Mouse (Mus musculus) kidney, embryonic 15.5 days (tissue): ENCODE results near the gene Castor1. TPM values are rescaled to one million over a fixed set of nuclear protein-coding genes. Genes with fewer than 3 reads are reported as not detected.

Experiments used
- ATAC-seq: fragments of 200-750 bp; cut with Nextera tagmentation; replicated peaks from 2 replicates; pipeline ENCODE4 v1.8.0; 2017; ENCODE audit warnings: moderate TSS enrichment; ENCODE audit not compliant: low FRiP score
- H3K27ac ChIP-seq: fragments of 300-500 bp; sonication (generic); 2 replicates; pipeline ENCODE4 v1.5.1; 2015; ENCODE audit warnings: mild to moderate bottlenecking, inconsistent platforms
- H3K27me3 ChIP-seq: fragments of 300-500 bp; sonication (generic); 2 replicates; pipeline ENCODE4 v1.6.1; 2015; ENCODE audit warnings: inconsistent platforms
- H3K36me3 ChIP-seq: fragments of 300-500 bp; sonication (generic); 2 replicates; pipeline ENCODE4 v1.6.1; 2015; ENCODE audit warnings: inconsistent platforms
- H3K4me1 ChIP-seq: fragments of 300-500 bp; sonication (generic); 2 replicates; pipeline ENCODE4 v1.6.1; 2015; ENCODE audit warnings: inconsistent platforms
- H3K4me2 ChIP-seq: fragments of 300-500 bp; sonication (generic); 2 replicates; pipeline ENCODE4 v1.6.1; 2015; ENCODE audit warnings: moderate library complexity, mild to moderate bottlenecking, inconsistent platforms
- H3K4me3 ChIP-seq: fragments of 300-500 bp; sonication (generic); replicated peaks from 2 replicates; pipeline ENCODE4 v1.5.1; 2015; ENCODE audit warnings: mild to moderate bottlenecking, inconsistent platforms
- H3K9ac ChIP-seq: fragments of 300-500 bp; sonication (generic); 2 replicates; pipeline ENCODE4 v1.6.1; 2015; ENCODE audit warnings: mild to moderate bottlenecking, inconsistent platforms
- H3K9me3 ChIP-seq: fragments of 300-500 bp; sonication (generic); replicated peaks from 2 replicates; pipeline ENCODE4 v1.6.1; 2016; ENCODE audit warnings: inconsistent platforms
- WGBS: fragments of 180-500 bp; shearing (Covaris S2); methylation state at CpG from one replicate; pipeline ENCODE4 v1.1.7; 2015; ENCODE audit warnings: mixed read lengths; 5-methylcytosine and 5-hydroxymethylcytosine counted together
- polyA plus RNA-seq: library from polyadenylated mRNA; unstranded; fragments of >200 nt; fragmentation: Nextera tagmentation; extraction: Ambion mirVana; gene quantifications from 2 replicates; pipeline ENCODE4 v1.2.1, GENCODE M21; 2015

Castor1 gene
- polyA plus RNA-seq, 1 experiment from 2014 or later = 6.5 TPM

DNA sequence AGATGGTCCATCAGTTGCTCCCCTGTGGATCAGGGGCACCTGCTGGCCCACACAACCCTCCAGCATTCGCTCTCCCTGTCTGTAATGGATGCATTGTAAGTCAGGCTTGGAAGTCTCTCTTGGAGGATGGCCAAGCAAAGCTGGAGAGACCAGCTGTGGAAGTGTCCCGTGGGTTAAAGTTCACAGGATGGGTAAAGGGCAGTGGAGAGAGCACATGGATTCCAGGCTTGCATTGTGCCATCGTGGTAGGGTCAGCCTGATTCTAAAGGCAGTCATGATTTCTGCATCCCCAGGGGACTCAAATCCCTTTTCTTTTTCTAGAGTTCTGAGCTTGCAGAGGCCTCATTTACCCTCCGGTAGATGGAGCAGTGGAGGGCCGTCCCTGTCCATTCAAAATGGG, 39.7 kb downstream of the Castor1 start:
- 52% methylated on average over 5 of the region's 5 CpGs for WGBS
- Histone ChIP-seq H3K27me3 (0 out of 2 replicates have a peak, but pooled peaks cover 3% of the 10 kb centered on the region), H3K4me1 (peaks cover 37% of the 10 kb centered on the region)

GRCm38 (mm10) chr11:4258657-4259082, 40.6 kb downstream of the Castor1 start:
- Histone ChIP-seq H3K9ac (no peak overlapping the region), H3K36me3 (no peaks in the 10 kb centered on the region), H3K4me2 (peak overlapping the region; percentile 56), H3K4me3 (peak overlapping the region; percentile 24), H3K4me1 (peaks cover 46% of the 10 kb centered on the region), H3K27me3 (0 out of 2 replicates have a peak, but pooled peaks cover 3% of the 10 kb centered on the region), H3K27ac (no peak overlapping the region), H3K9me3 (no peaks in the 10 kb centered on the region)
- under 1% methylated on average over 7 of the region's 7 CpGs for WGBS
- ATAC-seq = peak; percentile 63

More for the DNA sequence above, 39.7 kb downstream of the Castor1 start:
- ATAC-seq = no peak
- H3K27ac ChIP-seq = no peak overlapping the region
- H3K4me2 ChIP-seq = no peak overlapping the region
- H3K9me3 ChIP-seq = no peaks in the 10 kb centered on the region
- no peaks in the 10 kb centered on the region for H3K36me3 ChIP-seq
- H3K4me3 ChIP-seq = no peak overlapping the region
- no peak overlapping the region for H3K9ac ChIP-seq

DNA sequence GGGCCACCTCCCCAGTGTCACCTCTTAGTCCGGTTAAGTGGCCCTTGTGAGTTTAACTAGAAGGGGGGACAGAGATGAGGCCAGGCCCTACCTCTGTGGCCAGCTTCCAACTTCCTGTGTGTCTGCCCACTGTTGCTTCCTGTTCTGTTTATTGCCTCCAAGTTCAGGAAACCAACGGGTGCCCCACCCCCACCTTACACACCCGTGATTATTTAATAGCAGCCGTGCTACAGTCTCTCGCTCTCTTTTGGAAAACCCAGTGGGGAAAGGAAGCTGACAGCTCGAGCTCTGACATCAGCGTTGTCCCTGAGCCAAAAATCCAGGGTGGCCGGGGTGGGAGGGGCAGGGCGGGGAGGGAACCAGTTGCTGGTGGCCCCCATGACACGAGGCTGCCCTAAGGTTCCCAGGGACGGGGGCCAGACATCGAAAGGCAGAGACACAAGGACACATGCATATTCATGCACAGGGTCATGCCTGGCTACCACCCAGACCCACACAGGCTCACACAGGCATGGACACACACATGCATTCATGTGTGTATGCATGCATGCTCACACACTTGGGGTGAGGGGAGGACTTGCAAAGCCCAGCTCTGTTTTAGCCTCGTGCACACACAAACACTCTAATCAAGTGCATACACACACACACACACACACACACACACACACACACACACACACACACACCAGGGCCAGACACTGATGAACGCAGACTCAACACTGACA, 42.6 kb downstream of the Castor1 start:
- H3K4me1 ChIP-seq = peaks cover 60% of the 10 kb centered on the region
- WGBS = 27% methylated on average over 14 of the region's 14 CpGs
- H3K9me3 ChIP-seq = no peaks in the 10 kb centered on the region
- ATAC-seq = no peak
- H3K4me2 ChIP-seq = peak overlapping the region; percentile 31
- peaks cover 15% of the 10 kb centered on the region for H3K27me3 ChIP-seq
- peak overlapping the region; percentile 32; the same call in 1 of the 2 replicates for H3K27ac ChIP-seq
- no peak overlapping the region for H3K4me3 ChIP-seq
- peak overlapping the region; percentile 17; the same call in 1 of the 2 replicates for H3K9ac ChIP-seq
- no peaks in the 10 kb centered on the region for H3K36me3 ChIP-seq

DNA sequence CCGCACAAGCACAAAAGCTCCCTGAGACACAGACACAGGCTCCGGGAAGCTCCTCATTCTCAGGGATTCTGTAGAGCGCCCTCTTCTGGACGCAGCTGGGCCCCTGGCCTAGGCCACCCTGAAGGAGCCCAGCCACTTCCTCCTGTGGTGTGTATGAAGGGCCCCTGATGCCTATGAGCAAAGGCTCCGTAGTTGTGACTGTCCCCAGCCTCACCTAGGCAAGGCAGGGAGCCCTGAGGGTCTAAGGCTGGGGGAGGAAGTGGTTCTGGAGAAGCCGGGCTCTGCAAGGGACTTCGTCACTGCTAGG, 43.1 kb downstream of the Castor1 start:
- H3K27ac ChIP-seq = 0 out of 2 replicates have a peak overlapping the region, but pooled peaks have one; percentile 32
- H3K36me3 ChIP-seq = no peaks in the 10 kb centered on the region
- peaks cover 18% of the 10 kb centered on the region for H3K27me3 ChIP-seq
- no peak for ATAC-seq
- H3K9ac ChIP-seq = no peak overlapping the region
- H3K9me3 ChIP-seq = no peaks in the 10 kb centered on the region
- no peak overlapping the region for H3K4me2 ChIP-seq
- no peak overlapping the region for H3K4me3 ChIP-seq
- H3K4me1 ChIP-seq = peaks cover 65% of the 10 kb centered on the region
- 50% methylated on average over 7 of the region's 7 CpGs for WGBS

DNA sequence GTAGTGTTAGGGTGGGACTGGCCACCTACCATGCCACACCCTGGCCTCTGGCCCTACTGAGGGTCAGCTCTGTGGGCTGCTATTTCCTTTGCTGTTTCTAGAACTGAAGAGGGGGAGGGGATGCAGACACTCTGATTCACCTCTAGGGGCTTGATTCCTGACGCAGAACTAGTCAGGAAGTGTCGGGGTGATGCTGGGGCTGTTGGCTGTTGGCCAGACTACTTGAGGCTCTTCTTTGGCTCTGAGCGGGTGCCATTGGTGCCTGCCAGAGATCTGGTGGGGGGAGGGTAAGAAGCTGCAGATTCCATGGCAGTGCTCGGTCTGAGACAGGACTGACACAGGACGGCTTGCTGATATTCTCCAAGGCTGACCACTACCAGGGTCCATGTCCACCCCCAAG, 43.9 kb downstream of the Castor1 start:
- H3K36me3 ChIP-seq = no peaks in the 10 kb centered on the region
- no peak for ATAC-seq
- H3K4me2 ChIP-seq = no peak overlapping the region
- no peak overlapping the region for H3K4me3 ChIP-seq
- H3K27me3 ChIP-seq = peaks cover 24% of the 10 kb centered on the region
- H3K27ac ChIP-seq = no peak overlapping the region
- peaks cover 71% of the 10 kb centered on the region for H3K4me1 ChIP-seq
- WGBS = 34% methylated on average over 5 of the region's 5 CpGs
- H3K9ac ChIP-seq = no peak overlapping the region
- H3K9me3 ChIP-seq = no peaks in the 10 kb centered on the region

DNA sequence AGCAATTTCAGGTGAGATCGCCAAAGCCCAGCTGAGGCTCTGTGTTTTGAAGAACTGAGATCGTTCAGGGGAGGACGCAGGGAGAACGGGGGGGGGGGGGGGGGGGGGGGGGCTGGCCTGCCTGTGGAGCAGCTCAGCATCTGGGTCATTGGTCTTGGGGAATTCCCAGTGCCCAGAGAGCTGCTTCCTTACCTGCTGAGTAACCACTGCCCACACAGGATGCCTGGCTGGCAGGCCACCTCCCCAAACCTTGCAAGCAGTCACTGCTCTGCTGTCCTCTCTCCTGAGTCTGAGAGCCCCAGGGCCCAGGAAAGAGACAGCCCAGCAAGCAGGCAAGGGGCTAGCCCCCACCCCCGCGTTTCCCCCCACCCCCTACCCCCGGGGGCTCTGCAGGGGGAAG, 44.8 kb downstream of the Castor1 start:
- Histone ChIP-seq H3K9ac (no peak overlapping the region), H3K27me3 (peaks cover 33% of the 10 kb centered on the region), H3K27ac (0 out of 2 replicates have a peak overlapping the region, but pooled peaks have one; percentile 48), H3K4me3 (no peak overlapping the region), H3K9me3 (no peaks in the 10 kb centered on the region), H3K36me3 (no peaks in the 10 kb centered on the region), H3K4me2 (no peak overlapping the region), H3K4me1 (peaks cover 76% of the 10 kb centered on the region)
- 17% methylated on average over 7 of the region's 7 CpGs for WGBS
- ATAC-seq = no peak

DNA sequence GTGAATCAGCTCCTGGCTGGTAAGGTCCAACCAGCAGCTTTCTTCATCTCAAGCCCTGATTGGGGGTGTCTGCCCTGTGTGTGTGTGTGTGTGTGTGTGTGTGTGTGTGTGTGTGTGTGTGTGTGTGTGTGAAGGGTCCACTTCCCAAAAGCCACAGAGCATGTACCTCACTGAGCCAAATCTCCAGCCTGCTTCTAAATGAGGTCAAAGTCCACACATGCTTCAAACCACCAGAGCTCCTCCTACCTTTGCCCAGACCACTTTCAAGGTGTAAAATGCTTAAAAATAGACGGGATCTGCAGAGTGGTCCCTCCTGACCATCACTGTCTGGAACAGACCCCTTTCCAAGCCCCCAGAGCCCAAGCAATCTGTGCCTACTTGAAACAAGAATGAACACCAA, 45.3 kb downstream of the Castor1 start:
- 32% methylated on average over 1 of the region's 1 CpGs for WGBS
- no peaks in the 10 kb centered on the region for H3K36me3 ChIP-seq
- 0 out of 2 replicates have a peak overlapping the region, but pooled peaks have one; percentile 48 for H3K27ac ChIP-seq
- no peak for ATAC-seq
- H3K9me3 ChIP-seq = no peaks in the 10 kb centered on the region
- peaks cover 38% of the 10 kb centered on the region for H3K27me3 ChIP-seq
- H3K4me2 ChIP-seq = no peak overlapping the region
- H3K4me1 ChIP-seq = peaks cover 76% of the 10 kb centered on the region
- H3K9ac ChIP-seq = no peak overlapping the region
- H3K4me3 ChIP-seq = no peak overlapping the region

DNA sequence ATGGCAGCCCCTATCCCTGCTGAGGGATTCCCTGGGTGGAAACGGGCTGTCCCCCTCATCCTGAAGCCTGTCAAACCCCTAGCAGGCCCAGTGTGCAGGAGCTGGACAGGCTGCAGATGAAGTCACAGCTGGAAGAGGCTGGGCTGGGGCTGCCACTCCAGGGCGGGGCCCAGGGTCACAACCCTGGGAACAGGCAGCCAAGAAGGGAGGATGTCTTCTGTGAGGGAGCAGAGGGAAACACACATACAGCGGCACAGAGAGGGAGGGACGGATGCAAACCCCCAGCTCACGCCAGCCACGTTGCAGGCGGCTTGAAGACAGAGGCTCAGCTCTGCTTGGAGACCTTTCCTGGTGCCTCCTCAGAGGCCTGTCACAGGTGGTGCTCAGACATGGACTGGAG, 46.0 kb downstream of the Castor1 start:
- peaks cover 69% of the 10 kb centered on the region for H3K4me1 ChIP-seq
- no peak overlapping the region for H3K4me2 ChIP-seq
- 45% methylated on average over 7 of the region's 7 CpGs for WGBS
- no peak overlapping the region for H3K4me3 ChIP-seq
- no peak overlapping the region for H3K27ac ChIP-seq
- no peaks in the 10 kb centered on the region for H3K36me3 ChIP-seq
- peaks cover 45% of the 10 kb centered on the region for H3K27me3 ChIP-seq
- H3K9me3 ChIP-seq = no peaks in the 10 kb centered on the region
- no peak overlapping the region for H3K9ac ChIP-seq
- no peak for ATAC-seq

GRCm38 (mm10) chr11:4266271-4267201, 48.5 kb downstream of the Castor1 start:
- Histone ChIP-seq H3K36me3 (no peaks in the 10 kb centered on the region), H3K4me3 (peak overlapping the region; percentile 59), H3K4me2 (peak overlapping the region; percentile 92), H3K9ac (peak overlapping the region; percentile 61), H3K27ac (no peak overlapping the region), H3K4me1 (peaks cover 57% of the 10 kb centered on the region), H3K27me3 (peaks cover 51% of the 10 kb centered on the region), H3K9me3 (no peaks in the 10 kb centered on the region)
- ATAC-seq = peak; percentile 63; the same call in 1 of the 2 replicates
- WGBS = under 1% methylated on average over 61 of the region's 61 CpGs

GRCm38 (mm10) chr11:4267202-4267578, 49.2 kb downstream of the Castor1 start:
- peaks cover 50% of the 10 kb centered on the region for H3K4me1 ChIP-seq
- no peak overlapping the region for H3K9ac ChIP-seq
- WGBS = 2% methylated on average over 13 of the region's 13 CpGs
- peaks cover 51% of the 10 kb centered on the region for H3K27me3 ChIP-seq
- no peak for ATAC-seq
- no peaks in the 10 kb centered on the region for H3K9me3 ChIP-seq
- H3K27ac ChIP-seq = no peak overlapping the region
- no peaks in the 10 kb centered on the region for H3K36me3 ChIP-seq
- peak overlapping the region; percentile 59 for H3K4me3 ChIP-seq
- peak overlapping the region; percentile 92 for H3K4me2 ChIP-seq

DNA sequence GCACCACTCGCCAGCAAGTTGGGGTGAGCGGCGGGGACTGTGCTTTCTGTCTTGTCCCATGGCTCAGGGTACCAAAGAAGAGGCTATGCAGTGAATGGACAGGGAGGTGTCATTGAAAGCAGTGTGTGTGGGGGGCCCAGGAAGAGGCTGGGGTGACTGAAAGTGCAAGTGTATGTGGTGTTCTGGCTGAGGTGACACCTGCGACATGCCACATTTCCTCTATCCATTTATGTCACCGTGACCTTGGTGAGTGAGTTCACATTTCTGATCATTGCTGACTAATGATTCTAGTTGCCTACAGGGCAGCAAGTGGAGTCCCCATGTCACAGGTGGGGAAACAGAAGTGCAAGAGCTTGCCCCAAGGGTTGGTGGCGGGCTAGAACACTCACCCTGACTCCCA, 50.5 kb downstream of the Castor1 start:
- Histone ChIP-seq H3K9ac (no peak overlapping the region), H3K4me1 (peaks cover 37% of the 10 kb centered on the region), H3K27me3 (peaks cover 51% of the 10 kb centered on the region), H3K36me3 (no peaks in the 10 kb centered on the region), H3K27ac (no peak overlapping the region), H3K9me3 (no peaks in the 10 kb centered on the region), H3K4me3 (no peak overlapping the region), H3K4me2 (no peak overlapping the region)
- ATAC-seq = no peak
- WGBS = 86% methylated on average over 6 of the region's 6 CpGs
